Mouse (Mus musculus) cerebellum, postnatal 36 days (tissue): ENCODE results near the gene S1pr5.
A peak's percentile ranks its signal among the peaks of the same experiment; 100 is the strongest.
"Not testable (repeated sequence)": the region's sequence is repeated elsewhere in the genome, so short reads cannot be mapped to it uniquely, and the experiment has no call there.

Experiments used
- DNase-seq, 2 experiments: peaks; one replicate each; pipeline ENCODE4 v3.0.0; 2021 to 2022; ENCODE audit warnings: mixed read lengths in 2 of 2

S1pr5 gene

DNA sequence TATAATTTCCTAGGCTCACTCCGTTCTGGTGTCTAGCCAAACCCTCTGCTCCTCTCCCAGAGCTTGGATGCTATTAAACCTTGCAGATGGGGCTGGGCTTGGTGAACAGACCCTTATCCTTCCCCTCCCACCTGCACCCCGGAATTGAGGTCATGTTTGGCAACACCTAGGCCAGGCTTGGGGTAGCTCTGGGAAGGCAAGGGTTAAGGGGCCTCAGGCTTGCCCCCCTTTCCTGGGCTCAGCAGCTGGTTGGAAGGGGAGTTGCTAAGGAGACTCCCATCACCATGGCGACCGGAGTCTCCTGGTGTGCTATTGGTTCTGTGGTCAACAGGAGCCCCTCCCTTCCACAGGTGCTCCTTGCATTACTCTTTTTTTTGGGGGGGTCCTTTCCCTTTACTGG lies 50.3 kb downstream of the S1pr5 start:
- no peak for DNase-seq

DNA sequence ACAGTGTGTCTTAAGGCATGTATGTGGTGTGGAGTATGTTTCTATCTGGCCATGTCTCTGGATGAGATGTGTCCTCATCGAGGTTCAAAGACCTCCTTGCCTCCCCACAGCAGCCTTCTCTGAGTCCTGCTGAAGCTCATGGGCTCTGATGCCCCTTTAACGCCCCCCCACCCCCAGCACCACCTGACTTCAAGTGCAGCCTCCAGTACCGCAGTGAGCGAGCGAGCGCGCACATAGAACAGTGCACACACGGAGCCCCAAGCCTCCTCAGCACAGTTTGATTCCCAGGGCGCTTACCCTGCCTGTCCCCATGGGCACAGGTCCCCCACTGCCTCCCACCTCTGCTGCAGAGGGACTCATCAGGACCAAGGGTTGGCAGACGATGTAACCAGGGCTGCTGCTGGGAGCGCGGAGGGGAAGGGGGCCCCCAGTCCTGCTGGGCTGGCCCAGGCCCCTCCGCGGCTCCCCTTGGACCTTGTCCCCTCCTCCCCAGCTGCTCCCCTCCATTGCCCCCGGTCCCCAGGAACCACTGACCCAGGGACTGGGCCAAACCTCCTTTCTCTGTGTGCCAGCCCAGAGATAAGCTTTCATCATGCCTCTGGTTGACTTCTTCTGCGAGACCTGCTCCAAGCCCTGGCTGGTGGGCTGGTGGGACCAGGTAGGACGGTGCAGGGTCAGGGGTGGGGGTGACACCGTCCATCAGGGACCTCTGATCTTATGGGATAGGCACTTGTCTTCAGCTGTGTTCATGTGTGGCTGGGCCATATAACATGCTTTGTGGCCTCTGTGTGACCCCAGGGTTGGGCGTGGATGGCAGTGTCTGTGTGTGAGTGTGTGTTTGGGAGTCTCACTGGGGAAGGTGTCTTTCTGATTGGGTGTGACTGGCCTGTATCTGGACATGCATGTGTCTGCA lies 51.5 kb downstream of the S1pr5 start:
- DNase-seq, result peak; percentile 69 to 72

DNA sequence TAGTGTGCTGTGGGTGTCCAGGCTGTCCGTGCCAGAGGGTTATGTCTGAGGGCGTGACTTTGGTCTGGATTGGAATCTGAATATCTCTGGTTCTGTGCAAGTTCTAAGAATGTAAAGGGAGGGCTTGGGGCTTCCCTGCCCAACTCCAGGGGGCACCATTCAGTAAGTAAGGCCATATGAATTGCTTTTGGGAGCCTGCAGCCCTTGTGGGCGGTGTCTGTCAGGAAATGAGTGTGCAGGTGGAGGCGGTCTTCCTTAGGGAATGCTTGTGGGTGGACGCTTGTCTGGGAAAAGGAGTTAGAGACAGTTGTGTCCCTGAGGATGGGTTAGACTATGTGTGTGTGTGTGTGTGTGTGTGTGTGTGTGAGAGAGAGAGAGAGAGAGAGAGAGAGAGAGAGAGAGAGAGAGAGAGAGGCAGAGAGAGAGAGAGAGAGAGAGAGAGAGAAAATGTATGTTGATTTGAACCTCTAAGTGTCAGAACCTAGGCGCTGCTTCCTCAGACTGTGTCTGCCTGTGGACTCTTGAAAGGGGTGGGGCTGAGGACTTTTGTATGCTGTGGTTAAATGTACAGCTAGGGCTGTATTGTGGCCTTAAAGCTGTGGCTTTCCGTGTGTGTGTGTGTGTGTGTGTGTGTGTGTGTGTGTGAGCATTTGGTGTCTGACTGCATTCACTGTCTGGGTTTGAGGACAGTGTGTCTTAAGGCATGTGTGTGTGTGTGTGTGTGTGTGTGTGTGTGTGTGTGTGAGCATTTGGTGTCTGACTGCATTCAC lies 52.3 kb downstream of the S1pr5 start:
- DNase-seq, result not testable (repeated sequence)

DNA sequence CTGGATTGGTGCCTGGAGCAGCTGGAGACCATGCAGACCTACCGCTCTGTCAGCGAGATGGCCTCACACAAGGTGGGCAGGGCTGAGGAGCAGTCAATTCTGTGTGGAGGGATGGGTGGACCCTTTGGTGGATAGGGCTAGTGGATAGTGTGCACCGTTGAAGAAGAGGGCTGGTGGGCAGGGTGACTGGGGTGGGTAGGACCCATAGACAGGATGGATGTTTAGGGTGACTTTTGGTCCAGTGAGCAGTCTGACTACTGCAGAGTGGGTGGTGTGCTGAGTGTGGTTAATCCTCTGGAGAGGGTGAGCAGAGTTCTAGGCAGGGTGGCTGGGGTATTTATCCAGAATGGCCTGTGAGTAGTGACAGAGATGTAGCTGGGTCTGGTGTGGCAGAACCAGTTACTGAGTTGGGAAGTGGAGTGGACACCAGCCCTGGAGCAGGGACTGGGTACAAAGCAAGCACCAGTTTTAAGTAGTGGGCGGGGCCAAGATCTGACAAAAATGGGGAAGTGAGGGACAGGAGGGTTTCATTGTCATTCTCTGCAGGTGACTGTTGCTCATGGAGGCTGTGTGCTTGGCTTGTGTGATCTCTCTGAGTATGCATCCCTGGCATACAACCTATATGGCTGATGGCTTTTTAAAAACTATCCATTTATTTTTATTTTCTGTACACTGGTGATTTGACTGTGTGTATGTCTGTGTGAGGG lies 53.3 kb downstream of the S1pr5 start:
- DNase-seq, result no peak

DNA sequence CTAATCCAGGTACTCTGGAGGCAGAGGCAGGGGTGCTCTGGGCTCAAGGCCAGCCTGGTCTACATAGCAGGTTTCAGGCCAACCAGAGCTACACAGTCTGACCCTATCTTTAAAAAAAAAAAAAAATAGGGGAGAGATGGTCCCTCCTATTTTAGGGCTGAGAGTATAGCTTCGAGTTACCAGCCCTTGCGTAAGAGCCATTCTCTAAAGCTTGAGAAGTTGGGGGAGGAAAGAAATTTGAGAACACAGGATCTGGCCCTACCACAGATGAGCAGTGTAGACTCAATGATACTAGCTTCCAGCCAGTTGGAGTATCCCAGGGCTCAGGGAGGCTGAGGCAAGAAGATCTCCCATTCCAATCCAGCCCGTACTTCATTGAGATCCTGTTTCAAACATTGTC lies 54.5 kb downstream of the S1pr5 start:
- no peak for DNase-seq
